Mouse (Mus musculus) gonadal fat pad, adult 2 months (tissue): ENCODE results near the gene Rgs6. TPM values are rescaled to one million over a fixed set of nuclear protein-coding genes. Genes with fewer than 3 reads are reported as not detected.

ENCODE experiments used
- DNase-seq: peaks from one replicate; pipeline ENCODE4 v3.0.0-alpha.2; 2012; ENCODE audit warnings: low read depth
- polyA plus RNA-seq: library from polyadenylated mRNA; depleted of rRNA; stranded (reverse); fragments of >200 nt; gene quantifications from 2 replicates; pipeline ENCODE4 v1.2.3, GENCODE M21; 2012

Rgs6 gene
- polyA plus RNA-seq, 1 experiment, result 1.1 TPM

- no peak for DNase-seq
Measured at GRCm38 (mm10) chr12:83034859-83035569, 446.9 kb downstream of the Rgs6 start.

DNA sequence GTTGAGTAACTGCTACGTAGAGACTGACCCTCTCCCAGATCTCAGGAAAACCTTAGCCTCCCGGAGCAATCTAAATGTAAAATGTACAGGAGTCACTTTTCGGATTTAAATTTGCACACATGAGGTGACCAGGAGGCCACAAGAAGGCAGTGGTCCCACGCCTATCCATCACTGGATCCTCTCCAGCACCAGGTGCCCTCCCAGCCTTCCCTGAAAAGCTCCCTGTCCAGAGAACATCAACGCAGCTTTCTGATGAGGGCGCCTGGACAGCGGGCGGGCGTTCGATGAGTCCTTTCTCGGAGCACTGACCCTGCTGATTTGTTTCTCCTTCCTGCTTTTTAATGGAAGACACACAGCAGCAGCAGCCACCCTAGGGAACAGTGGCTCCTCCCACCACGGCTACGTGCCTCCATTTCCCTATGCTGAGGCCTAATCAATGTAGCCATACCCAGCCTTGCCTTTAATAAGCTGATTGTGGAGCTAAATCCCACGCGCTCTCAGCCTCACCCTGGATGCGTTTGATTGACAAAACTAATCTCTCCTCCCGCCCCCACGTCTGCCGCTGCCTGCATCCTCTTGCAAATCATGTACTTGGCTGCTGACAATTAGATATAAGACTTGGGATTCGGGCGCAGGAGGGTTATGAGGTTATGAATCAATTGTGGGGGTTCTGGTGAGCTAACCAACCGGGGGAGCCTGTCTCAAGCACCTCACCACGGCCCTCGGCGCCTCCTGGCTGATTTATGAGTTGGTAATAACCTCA lies 449.9 kb downstream of the Rgs6 start:
- DNase-seq, result no peak

DNA sequence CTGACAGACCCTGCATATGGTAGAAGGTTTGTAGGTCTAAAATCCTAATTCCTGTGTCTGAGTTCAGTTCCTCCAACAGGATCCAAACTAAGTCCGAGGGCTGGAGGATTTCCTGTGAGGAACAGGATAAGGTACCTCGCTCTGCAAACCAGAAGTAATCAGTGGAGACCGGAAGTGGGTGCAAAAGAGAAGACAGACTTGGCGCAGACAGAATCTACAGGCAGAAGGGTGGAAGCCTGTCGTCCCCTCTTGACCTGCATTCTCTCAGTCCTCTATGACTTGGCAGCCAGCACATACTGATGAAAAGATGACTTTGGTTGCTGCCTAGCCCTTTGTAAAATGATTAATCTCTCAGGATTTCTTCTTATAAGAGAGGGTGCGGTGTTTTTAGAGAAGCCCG lies 450.7 kb downstream of the Rgs6 start:
- no peak for DNase-seq

DNA sequence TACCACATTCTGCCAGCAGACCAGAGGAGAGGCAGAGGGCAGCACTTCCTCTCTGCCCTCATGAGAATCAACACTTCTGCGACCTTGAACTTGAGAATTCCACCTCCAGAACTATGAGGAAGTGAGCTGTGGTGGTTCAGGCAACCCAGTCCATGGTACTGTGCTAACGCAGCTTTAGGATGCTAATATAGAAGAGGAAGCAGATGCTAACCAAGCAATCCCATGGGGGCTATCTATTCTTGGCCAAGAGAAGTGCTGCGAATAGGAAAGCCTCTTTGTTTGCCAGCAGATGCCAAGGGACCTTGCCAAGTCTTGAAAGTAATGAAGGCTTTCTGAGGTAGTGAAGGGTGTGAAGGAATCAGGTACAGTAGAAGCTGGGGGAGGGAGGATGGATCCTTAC lies 451.8 kb downstream of the Rgs6 start:
- no peak for DNase-seq

DNA sequence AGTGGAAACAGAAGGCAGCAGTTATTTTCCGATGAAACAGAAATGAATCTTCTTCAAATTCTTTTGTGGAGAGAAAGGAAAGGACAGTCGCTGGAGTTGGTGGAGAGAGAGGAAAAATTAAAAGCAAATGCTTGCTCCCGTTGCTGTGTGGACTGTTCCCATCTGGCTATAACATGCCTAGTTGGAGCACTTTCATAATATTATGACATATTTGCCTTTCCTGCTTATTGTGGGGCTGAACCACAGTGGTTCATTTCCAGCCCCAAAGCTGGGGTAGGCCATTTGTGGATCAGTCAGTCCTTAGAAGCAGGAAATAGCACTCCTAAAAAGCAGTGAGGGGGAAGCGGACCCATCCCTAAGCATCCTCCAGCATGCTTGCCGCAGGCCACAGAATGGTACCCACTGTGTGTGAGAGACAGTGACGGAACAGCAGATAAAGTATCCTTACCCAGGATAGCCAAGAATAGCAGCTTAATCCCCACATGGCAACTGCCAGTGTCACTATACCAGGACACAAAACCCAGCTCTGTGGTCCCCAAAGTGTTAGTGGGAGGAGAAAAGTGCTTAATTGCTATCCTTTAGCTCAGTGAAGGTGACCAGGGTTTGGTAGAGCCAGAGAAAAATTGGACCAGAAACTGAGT lies 456.0 kb downstream of the Rgs6 start:
- DNase-seq, result no peak

DNA sequence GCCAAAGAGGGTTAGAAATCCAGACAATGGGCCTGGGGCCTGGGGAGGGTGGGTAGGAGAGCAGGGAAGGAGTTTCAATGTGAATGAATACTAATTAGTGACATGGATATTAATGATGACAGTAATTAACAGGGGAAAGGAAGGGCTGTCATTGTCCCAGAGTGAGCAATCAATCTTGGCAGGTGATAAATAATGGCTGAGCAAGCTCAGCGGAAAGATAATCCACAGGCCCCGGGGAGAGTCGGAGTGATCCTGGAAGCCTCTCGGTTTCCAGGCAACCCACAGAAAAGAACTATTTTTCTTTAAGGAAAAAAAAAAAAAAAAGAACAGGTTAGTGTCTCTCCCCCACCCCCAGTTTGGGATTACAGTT lies 456.5 kb downstream of the Rgs6 start:
- DNase-seq, result no peak

GRCm38 (mm10) chr12:83045001-83045531 lies 457.0 kb downstream of the Rgs6 start:
- DNase-seq, result no peak

DNA sequence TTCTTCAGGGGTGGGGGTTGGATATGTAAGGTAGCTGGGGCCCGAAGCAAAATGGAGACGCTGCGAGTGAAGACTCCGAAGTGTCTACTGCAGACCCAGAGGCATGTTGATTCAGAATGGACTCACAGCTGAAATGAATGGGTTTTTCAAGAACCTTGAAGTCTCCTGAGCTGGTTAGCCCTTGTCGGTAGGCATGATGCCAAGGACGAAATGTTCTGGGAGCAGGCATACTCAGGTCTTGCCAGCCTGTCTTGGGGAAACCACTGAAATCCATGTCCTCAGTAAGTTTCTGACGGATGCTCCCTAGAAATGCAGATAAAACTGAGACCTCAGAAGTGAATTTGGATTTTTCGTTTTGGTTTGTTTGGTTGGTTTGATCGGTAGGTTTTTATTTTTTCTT lies 458.6 kb downstream of the Rgs6 start:
- DNase-seq, result no peak

- no peak for DNase-seq
Measured at GRCm38 (mm10) chr12:83047710-83048109, 459.6 kb downstream of the Rgs6 start.

- no peak for DNase-seq
Measured at GRCm38 (mm10) chr12:83050514-83050913, 462.4 kb downstream of the Rgs6 start.

GRCm38 (mm10) chr12:83052391-83052790 lies 464.3 kb downstream of the Rgs6 start:
- no peak for DNase-seq

DNA sequence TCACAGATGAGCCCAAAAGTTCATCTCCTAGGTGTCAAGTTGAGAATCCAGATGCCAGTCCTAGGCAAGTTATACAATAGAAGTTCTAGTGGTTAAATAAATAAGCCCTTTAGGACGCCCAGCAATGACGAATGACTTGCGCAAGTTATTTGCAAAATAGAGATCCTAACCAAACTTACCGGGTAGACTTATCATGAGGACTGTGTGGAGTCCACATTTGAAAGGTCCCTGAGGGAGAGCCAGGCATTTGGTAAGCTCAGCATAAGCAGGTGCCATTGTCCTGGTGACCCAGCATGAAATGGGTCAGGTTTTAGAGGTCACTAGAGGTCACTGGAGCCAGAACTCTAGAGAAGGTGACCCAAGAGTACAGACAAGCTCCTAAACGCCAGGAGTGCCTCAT lies 467.6 kb downstream of the Rgs6 start:
- no peak for DNase-seq

- DNase-seq, result no peak
Measured at GRCm38 (mm10) chr12:83066426-83066825, 478.3 kb downstream of the Rgs6 start.

DNA sequence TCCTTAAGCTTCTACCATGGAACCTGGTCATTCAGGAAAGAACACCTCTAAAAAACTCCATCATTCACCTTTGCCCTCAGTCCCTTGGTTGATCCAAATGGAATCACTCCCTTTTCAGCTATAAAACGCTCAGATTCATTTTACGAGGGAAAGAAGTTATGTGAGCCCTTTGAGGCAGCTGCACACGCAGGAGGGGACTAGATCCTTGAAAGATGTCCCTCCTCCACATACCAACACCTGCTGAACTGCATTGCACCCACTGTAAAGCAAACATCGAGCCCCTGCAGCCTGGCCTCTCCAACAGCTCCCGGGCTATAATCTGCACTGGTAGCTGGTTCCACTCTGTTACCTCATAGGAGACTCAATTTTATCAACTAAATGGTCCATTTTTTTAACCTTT lies 482.8 kb downstream of the Rgs6 start:
- no peak for DNase-seq

- DNase-seq, result no peak
Measured at GRCm38 (mm10) chr12:83072181-83072887, 484.2 kb downstream of the Rgs6 start.

DNA sequence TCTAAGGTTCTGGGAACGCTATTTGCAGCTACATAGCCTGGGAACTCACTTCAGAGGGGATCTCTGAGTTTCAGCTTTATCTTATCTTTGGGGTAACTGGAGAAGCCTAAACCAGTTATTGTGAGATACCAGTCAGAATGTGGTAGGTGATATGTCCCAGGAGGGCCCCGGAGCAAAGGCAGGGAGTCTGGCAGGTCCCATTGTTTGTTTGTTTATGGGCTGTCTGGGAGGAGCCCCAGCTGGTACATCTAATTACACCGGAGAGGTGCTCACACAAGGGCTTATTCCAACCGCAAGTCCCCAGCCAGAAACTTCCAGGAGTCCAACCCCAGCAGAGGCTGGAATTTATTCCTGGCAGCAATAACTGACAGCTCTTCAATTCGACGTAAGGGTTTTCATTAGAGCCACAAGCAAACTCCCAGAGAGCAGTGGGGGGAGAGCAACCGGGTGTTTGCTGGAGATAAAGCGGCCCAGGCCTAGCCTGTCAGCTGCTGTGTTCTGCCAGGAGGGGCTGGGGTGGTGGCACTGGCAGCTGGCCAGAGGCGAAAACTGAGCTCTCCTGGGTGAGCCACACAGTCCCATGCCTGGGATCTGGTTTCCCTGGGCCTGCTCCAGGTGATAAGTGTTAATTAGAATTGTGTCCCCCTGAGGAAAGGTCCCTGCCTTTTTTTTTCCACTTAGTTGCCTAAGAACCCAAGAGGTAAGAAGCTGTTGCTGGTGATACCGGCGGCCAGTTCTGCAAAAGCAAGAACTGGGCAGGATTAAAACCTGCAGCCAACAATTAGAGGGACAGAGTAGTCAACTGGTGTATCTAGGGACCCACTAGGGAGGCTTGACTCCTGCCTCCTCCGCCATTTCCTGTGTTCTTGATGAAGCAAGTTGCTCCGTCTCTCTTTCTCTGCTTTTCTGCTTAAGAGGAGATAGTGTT lies 485.1 kb downstream of the Rgs6 start:
- DNase-seq, result no peak

- DNase-seq, result no peak
Measured at GRCm38 (mm10) chr12:83073879-83074368, 485.8 kb downstream of the Rgs6 start.

GRCm38 (mm10) chr12:83076179-83076578 lies 488.1 kb downstream of the Rgs6 start:
- DNase-seq, result no peak

DNA sequence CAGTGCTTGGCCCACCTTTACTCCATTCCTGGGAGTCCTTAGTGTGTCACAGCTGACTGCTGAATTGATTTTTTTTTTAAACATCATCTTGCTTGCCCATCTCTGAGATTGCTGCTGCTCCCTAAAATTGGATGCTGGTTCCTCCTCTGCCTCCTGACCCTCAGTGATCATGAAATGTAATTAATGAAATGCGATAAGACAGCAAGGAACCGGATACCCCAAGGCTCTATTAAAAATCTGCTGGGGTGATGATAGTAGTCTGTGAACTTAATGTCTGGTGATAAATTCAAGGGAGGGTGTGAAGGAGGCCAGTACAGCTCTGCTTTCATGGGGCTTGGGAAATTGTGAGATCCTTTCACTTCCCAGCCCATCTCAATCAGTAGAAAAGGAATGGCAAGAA lies 489.4 kb downstream of the Rgs6 start:
- DNase-seq, result no peak

- no peak for DNase-seq
Measured at GRCm38 (mm10) chr12:83083427-83083826, 495.3 kb downstream of the Rgs6 start.

- DNase-seq, result no peak
Measured at GRCm38 (mm10) chr12:83084614-83085013, 496.5 kb downstream of the Rgs6 start.
